Mouse (Mus musculus): ENCODE data around the gene Clec4a3. TPM values are rescaled to one million over a fixed set of nuclear protein-coding genes. Genes with fewer than 3 reads are reported as not detected.
A peak's percentile ranks its signal among the peaks of the same experiment; 100 is the strongest.
"Not testable (repeated sequence)": the region's sequence is repeated elsewhere in the genome, so short reads cannot be mapped to it uniquely, and the experiment has no call there.

The Clec4a3 gene
- total RNA-seq (2021): 1 to 10 TPM; 2.5 to 3.1 TPM
- long read RNA-seq, experiment 1, partial matches to known transcripts: 1 of 3 reads
- long read RNA-seq, experiment 1, other reads (novel, unspliced or antisense): 0 of 3 reads
- long read RNA-seq, experiment 2, partial matches to known transcripts: 1 of 3 reads
- long read RNA-seq, experiment 2, other reads (novel, unspliced or antisense): 0 of 3 reads

- intact Hi-C loops (cut with DNase I): no loop called here
- peak; percentile 7 to 11 for DNase-seq
Measured at GRCm38 (mm10) chr6:122952401-122952800, at the start of gene Clec4a3. Gene Clec4a3 (plus strand): TSS chr6:122952515.

GRCm38 (mm10) chr6:122919922-122920321 lies 32.4 kb upstream of the Clec4a3 start:
- DNase-seq: no peak
- intact Hi-C loops (cut with DNase I): no loop called here

DNA sequence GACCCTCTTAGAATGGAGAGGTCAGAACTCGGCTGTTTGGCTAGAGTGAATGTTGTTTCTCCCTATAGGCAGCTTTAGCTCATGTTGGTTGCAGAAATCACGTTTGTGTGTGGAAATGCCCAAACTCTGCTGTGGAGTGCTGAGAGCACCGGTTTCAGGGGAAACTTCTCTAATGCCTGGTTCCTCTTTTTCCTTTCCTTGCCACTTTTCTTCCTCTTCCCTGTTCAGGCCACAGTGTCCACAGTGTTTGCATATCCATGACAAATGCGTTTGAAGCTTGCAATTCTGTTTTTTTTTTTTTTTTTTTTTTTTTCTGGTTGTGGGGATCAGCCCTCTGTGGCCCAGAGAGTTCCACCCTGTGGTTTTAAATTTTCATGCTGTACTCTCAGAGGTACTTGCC lies 30.9 kb upstream of the Clec4a3 start, which contains the start of gene Clec4a1:
Gene Clec4a1 (plus strand): TSS at position 398 of the 400 bp plus-strand sequence.
- intact Hi-C loops (cut with DNase I): no loop called here
- no peak for DNase-seq

GRCm38 (mm10) chr6:122934845-122935244 lies 17.5 kb upstream of the Clec4a3 start:
- intact Hi-C loops (cut with DNase I): no loop called here
- no peak for DNase-seq

DNA sequence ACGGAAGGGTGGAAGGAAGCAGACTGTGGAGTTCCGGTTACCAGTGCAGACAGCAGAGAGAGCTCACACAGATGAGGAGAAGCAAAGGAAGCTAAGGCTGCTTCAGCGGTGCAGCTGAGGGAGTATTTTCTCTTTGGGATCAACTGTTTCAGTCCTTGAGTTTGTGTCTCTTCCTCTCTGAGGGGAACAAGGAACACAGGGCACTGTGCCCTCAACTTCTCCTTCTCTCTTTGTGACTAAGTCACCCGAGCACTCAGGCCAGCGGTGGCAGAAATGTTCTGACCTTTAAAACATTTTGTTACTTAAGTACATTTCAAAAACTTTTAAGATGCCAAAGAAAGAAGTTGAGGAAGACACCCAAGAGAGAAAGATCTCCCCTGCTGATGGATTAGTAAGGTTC lies 12.7 kb upstream of the Clec4a3 start:
- no peak for DNase-seq
- intact Hi-C loops (cut with DNase I): no loop called here

GRCm38 (mm10) chr6:122946760-122947159 lies 5.6 kb upstream of the Clec4a3 start:
- intact Hi-C loops (cut with DNase I): no loop called here
- no peak for DNase-seq

DNA sequence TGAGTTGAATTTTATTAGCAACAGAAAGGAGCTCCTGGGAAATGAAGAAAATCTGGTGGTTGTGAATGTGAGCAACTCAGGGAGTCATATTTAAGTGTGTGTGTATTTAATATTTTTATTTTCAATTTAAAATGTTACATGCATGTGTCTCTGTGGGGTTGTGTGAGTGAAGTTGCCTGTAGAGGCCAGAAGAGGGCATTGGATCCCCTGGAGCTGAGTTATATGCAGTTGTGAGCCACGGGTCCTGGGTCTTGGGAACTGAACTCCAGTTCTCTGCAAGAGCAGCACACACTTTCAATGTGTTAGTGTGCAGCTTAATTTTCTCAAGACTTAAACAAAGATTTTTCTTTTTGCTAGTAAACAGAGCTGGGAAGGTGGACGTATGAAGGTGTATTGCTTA lies 12.2 kb downstream of the Clec4a3 start:
- DNase-seq: no peak
- intact Hi-C loops (cut with DNase I): no loop called here

DNA sequence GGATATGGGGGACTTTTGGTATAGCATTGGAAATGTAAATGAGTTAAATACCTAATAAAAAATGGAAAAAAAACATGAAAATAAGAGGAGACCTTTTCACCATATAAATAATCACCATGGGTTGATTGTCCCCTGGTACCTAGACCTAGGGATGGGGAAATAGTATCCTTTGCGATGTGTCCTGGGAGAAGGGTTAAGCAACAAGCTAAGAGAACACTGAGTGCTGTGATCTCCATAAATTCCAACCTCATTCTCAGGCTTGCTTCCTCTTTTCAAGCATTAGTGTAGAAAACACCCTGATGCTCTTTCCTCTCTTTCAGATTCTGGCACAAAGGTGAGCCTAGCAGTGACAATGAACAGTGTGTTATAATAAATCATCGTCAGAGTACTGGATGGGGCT lies 16.7 kb downstream of the Clec4a3 start:
- DNase-seq: no peak
- intact Hi-C loops (cut with DNase I): no loop called here

- intact Hi-C loops (cut with DNase I): no loop called here
- no peak for DNase-seq
Measured at GRCm38 (mm10) chr6:122989876-122990437, 37.6 kb downstream of the Clec4a3 start, which contains the start of gene Clec4a4. Gene Clec4a4 (plus strand): TSS chr6:122990367.

GRCm38 (mm10) chr6:123004696-123005095 lies 52.4 kb downstream of the Clec4a3 start:
- intact Hi-C loops (cut with DNase I); DNase-seq: not testable (repeated sequence)

- intact Hi-C loops (cut with DNase I): no loop called here
- peak; percentile 5 to 6 for DNase-seq
Measured at GRCm38 (mm10) chr6:123005591-123005990, 53.3 kb downstream of the Clec4a3 start.

Other genes starting within 250 kb of the Clec4a3 start
- not detected for gene Nanog, start 245.0 kb upstream of the Clec4a3 start, total RNA-seq (2021)
- 1 to 10 TPM; 2.3 to 2.4 TPM for gene Slc2a3, start 150.9 kb upstream of the Clec4a3 start, total RNA-seq (2021)
- 10 to 100 TPM; 30.9 to 31.9 TPM for gene Foxj2, start 132.6 kb upstream of the Clec4a3 start, total RNA-seq (2021)
- 1 to 10 TPM; 2.5 to 3.6 TPM for gene C3ar1, start 96.4 kb upstream of the Clec4a3 start, total RNA-seq (2021)
- gene Necap1, start 78.0 kb upstream of the Clec4a3 start, total RNA-seq (2021): 10 to 100 TPM; 23.8 to 25.5 TPM
- gene Clec4a1, start 30.7 kb upstream of the Clec4a3 start, total RNA-seq (2021): 1 to 10 TPM; 3.9 to 4.3 TPM
- not detected for gene Clec4a4, start 37.9 kb downstream of the Clec4a3 start, total RNA-seq (2021)
- not detected for gene Clec4b1, start 97.4 kb downstream of the Clec4a3 start, total RNA-seq (2021)
- 1 to 10 TPM; 1.9 to 2.7 TPM for gene Clec4a2, start 153.9 kb downstream of the Clec4a3 start, total RNA-seq (2021)
- gene Clec4b2, start 220.4 kb downstream of the Clec4a3 start, total RNA-seq (2021): under 1 TPM in 1 of 2 experiments, not detected in 1; 0.24 TPM

Data from heart, postnatal 14 days (tissue).